Mouse (Mus musculus) liver, adult 2 months (tissue): Measurements from ENCODE around the gene Tlr5.

Experiments used
- CTCF ChIP-seq: fragments of 200-500 bp; IDR thresholded peaks from 2 replicates; pipeline ENCODE4 v1.5.1; 2011; ENCODE audit warnings: low read depth, low read length, control low read depth
- POLR2A ChIP-seq: fragments of 200-500 bp; IDR thresholded peaks from 2 replicates; pipeline ENCODE4 v1.6.1; 2011; ENCODE audit warnings: low read length, control low read depth; ENCODE audit not compliant: insufficient read depth; ENCODE audit errors: extremely low read depth

DNA sequence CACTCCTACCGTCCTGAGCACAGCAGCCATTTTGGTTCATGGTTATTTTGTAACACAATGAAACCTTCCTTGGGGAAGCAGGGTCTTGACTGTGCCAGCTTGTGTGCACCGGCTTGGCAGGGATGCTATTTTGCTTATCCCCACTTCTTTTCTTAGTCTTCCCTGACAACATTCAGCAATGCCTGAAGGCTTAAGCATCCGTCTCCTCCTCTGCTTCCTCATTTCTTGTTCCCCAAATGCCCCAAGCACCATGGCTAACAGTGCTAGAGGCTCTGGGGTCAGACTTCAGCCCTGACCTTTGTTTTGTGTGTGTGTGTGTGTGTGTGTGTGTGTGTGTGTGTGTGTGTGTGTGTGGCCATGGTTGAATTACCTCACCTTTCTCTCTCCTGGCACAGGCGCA, 31.8 kb upstream of the Tlr5 start:
- TF ChIP-seq CTCF (no peak), POLR2A (no peak)
